8 mouse cellular contexts compared by ENCODE assay signal in the genomic region with DNA sequence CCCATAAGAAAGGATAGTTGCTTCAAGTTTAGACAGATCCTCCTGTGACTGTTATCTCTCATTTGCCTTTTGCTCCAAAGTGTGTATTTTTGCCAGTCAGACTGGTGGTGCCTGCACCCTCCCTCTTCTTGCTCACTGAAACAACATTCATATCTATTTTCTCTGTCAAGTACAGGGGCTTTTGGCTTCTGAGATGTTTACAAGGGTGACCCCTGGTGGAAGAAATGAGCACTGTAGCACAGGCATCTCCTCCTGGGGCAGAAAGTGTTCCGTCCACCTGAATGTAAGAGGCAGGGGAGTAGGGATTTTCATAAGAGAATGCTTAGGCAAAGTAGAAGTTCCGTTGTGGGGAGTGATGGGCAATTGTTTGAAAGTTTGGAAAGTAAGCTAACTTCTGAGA. TPM values are rescaled to one million over a fixed set of nuclear protein-coding genes. Genes with fewer than 3 reads are reported as not detected.
DNase-seq lines count a peak whose midpoint lies in the region; ATAC-seq and TF ChIP-seq lines count a peak whose summit lies in the region.
"Had no signal": no experiment of that assay in that cellular context is flagged by ENCODE, and none has a peak within 500 bp of the region (broad histone marks: within the 10 kb centered on the region; RNA-seq: fewer than 3 reads in every experiment).

No protein-coding gene starts in this region.

- no peak overlapping the region for H3K4me3 ChIP-seq in bone marrow, adult 2 months (replicated peaks; ENCODE audit: control insufficient read depth, low read depth, low read length)
- no peak overlapping the region for H3K4me3 ChIP-seq in embryonic facial prominence, embryonic 14.5 days (ENCODE audit: low read depth, low read length)
- no peak overlapping the region for H3K4me3 ChIP-seq in midbrain, embryonic 13.5 days (replicated peaks)
- H3K4me3 ChIP-seq: neural tube, embryonic 12.5 days had no signal

- H3K4me2 ChIP-seq in embryonic facial prominence, embryonic 14.5 days (ENCODE audit: low read depth, low read length) = no peak overlapping the region
- no peak overlapping the region for H3K4me2 ChIP-seq in midbrain, embryonic 13.5 days (replicated peaks)
- H3K4me2 ChIP-seq: neural tube, embryonic 12.5 days had no signal

- ATAC-seq in embryonic facial prominence, embryonic 14.5 days (ENCODE audit: low read depth) = peak; percentile 67
- 0 out of 2 replicates have a peak, but pooled peaks have one; percentile 40 for ATAC-seq in midbrain, embryonic 13.5 days

- H3K4me1 ChIP-seq in bone marrow, adult 2 months (ENCODE audit: control insufficient read depth, insufficient read depth, low read length) = no peaks in the 10 kb centered on the region
- H3K4me1 ChIP-seq in embryonic facial prominence, embryonic 14.5 days (ENCODE audit: control insufficient read depth, insufficient read depth, low read length) = no peaks in the 10 kb centered on the region
- no peaks in the 10 kb centered on the region for H3K4me1 ChIP-seq in midbrain, embryonic 13.5 days (replicated peaks)
- H3K4me1 ChIP-seq: neural tube, embryonic 12.5 days had no signal

- H3K9ac ChIP-seq in embryonic facial prominence, embryonic 14.5 days (ENCODE audit: low read depth, low read length) = no peak overlapping the region
- H3K9ac ChIP-seq in midbrain, embryonic 13.5 days (replicated peaks) = no peak overlapping the region
- H3K9ac ChIP-seq: neural tube, embryonic 12.5 days had no signal

- DNase-seq in MEL-GATA-1-ER (ENCODE audit: extremely low read depth, low read depth) = peak; percentile 36
- DNase-seq in embryonic facial prominence, embryonic 14.5 days (ENCODE audit: low spot score) = peak; percentile 81
- DNase-seq in heart, postnatal 4 days = peak; percentile 86
- DNase-seq in left cerebral cortex, adult 18-20 months (ENCODE audit: low spot score in 2 of 2) = peak; percentile 73 to 90
- peak; percentile 58 to 80 for DNase-seq in spleen, postnatal 4 days (ENCODE audit: low spot score in 2 of 2)

- no peaks in the 10 kb centered on the region for H3K9me3 ChIP-seq in embryonic facial prominence, embryonic 14.5 days (ENCODE audit: control insufficient read depth, low read length)
- no peaks in the 10 kb centered on the region for H3K9me3 ChIP-seq in midbrain, embryonic 13.5 days
- H3K9me3 ChIP-seq: neural tube, embryonic 12.5 days had no signal

- no peaks in the 10 kb centered on the region for H3K36me3 ChIP-seq in embryonic facial prominence, embryonic 14.5 days (ENCODE audit: control insufficient read depth, insufficient read depth, low read length)
- H3K36me3 ChIP-seq in midbrain, embryonic 13.5 days = no peaks in the 10 kb centered on the region
- H3K36me3 ChIP-seq: neural tube, embryonic 12.5 days had no signal

- peak; percentile 53 for TF ChIP-seq CTCF in bone marrow, adult 2 months (IDR thresholded peaks at IDR 0.05; ENCODE audit: control insufficient read depth, insufficient read depth, low read length)

- no peaks in the 10 kb centered on the region for H3K27me3 ChIP-seq in embryonic facial prominence, embryonic 14.5 days (replicated peaks; ENCODE audit: control insufficient read depth, insufficient read depth, low read length)
- H3K27me3 ChIP-seq in midbrain, embryonic 13.5 days = no peaks in the 10 kb centered on the region
- H3K27me3 ChIP-seq: neural tube, embryonic 12.5 days had no signal

- H3K27ac ChIP-seq in bone marrow, adult 2 months (ENCODE audit: control insufficient read depth, insufficient read depth, low read depth, low read length, poor library complexity) = no peak overlapping the region
- peak overlapping the region; percentile 22; the same call in 1 of the 2 replicates for H3K27ac ChIP-seq in embryonic facial prominence, embryonic 14.5 days (replicated peaks; ENCODE audit: low read depth, low read length)
- H3K27ac ChIP-seq in midbrain, embryonic 13.5 days = no peak overlapping the region
- H3K27ac ChIP-seq: neural tube, embryonic 12.5 days had no signal

- 29% methylated on average over 2 of the region's 2 CpGs for WGBS in bone marrow, adult 2 months
- 27% methylated on average over 2 of the region's 2 CpGs for WGBS in embryonic facial prominence, embryonic 14.5 days
- 30% methylated on average over 2 of the region's 2 CpGs for WGBS in midbrain, embryonic 13.5 days

- no peak for TF ChIP-seq POLR2A in bone marrow, adult 2 months (IDR thresholded peaks at IDR 0.05; ENCODE audit: borderline replicate concordance, control insufficient read depth, low read depth, low read length)

RNA-seq across cellular contexts. Expression of a gene that starts 35.5 kb away (rescaled TPM):
- 1.7 and 3.2 TPM in 2 replicates for polyA plus RNA-seq in bone marrow, adult 2 months (2011; ENCODE audit: insufficient read depth, insufficient read length, low replicate concordance, missing spikeins)
- polyA plus RNA-seq in embryonic facial prominence, embryonic 14.5 days (2014; fragmentation: Nextera tagmentation; extraction: Ambion mirVana) = 6.1 and 7.2 TPM in 2 replicates
- total RNA-seq in heart, postnatal 4 days (2021) = 10 to 100 TPM; 10.4 to 10.5 TPM
- total RNA-seq in left cerebral cortex, adult 18-20 months (2021) = 1 to 10 TPM; 6.6 to 6.8 TPM
- polyA plus RNA-seq in midbrain, embryonic 13.5 days (2015; fragmentation: Nextera tagmentation; extraction: Ambion mirVana) = 7.5 and 7.7 TPM in 2 replicates

RNA-seq across cellular contexts. Expression of a gene that starts 44.2 kb away (rescaled TPM):
- 0.22 and 6.8 TPM in 2 replicates for polyA plus RNA-seq in bone marrow, adult 2 months (2011; ENCODE audit: insufficient read depth, insufficient read length, low replicate concordance, missing spikeins)
- polyA plus RNA-seq in embryonic facial prominence, embryonic 14.5 days (2014; fragmentation: Nextera tagmentation; extraction: Ambion mirVana) = 37.3 and 47.5 TPM in 2 replicates
- total RNA-seq in heart, postnatal 4 days (2021) = under 1 TPM; 0.10 to 0.23 TPM
- 1 to 10 TPM; 2.2 to 2.8 TPM for total RNA-seq in left cerebral cortex, adult 18-20 months (2021)
- 3.3 and 4.0 TPM in 2 replicates for polyA plus RNA-seq in midbrain, embryonic 13.5 days (2015; fragmentation: Nextera tagmentation; extraction: Ambion mirVana)

Comparison
In these comparisons a context has a peak if more than half of its experiments do, and no peak if none do; other contexts are left out.
1. DNase-seq: peak in every context shown above with its lines; median percentile 86 in heart, postnatal 4 days; 82 in left cerebral cortex, adult 18-20 months; 81 in embryonic facial prominence, embryonic 14.5 days; 69 in spleen, postnatal 4 days; 36 in MEL-GATA-1-ER.